Mouse (Mus musculus) hindbrain, embryonic 15.5 days (tissue): Measurements from ENCODE around the gene Gm10401. TPM values are rescaled to one million over a fixed set of nuclear protein-coding genes. Genes with fewer than 3 reads are reported as not detected.
"Not testable (repeated sequence)": the region's sequence is repeated elsewhere in the genome, so short reads cannot be mapped to it uniquely, and the experiment has no call there.

ENCODE experiments used
- ATAC-seq: fragments of 200-750 bp; cut with Nextera tagmentation; 2 replicates; pipeline ENCODE4 v1.8.0; 2017; ENCODE audit warnings: low read depth, moderate number of reproducible peaks, moderate TSS enrichment; ENCODE audit not compliant: low FRiP score
- H3K27ac ChIP-seq: fragments of 300-500 bp; sonication (generic); replicated peaks from 2 replicates; pipeline ENCODE4 v1.5.1; 2015; ENCODE audit warnings: mild to moderate bottlenecking, inconsistent platforms
- H3K27me3 ChIP-seq: fragments of 300-500 bp; sonication (generic); 2 replicates; pipeline ENCODE4 v1.6.1; 2015; ENCODE audit warnings: control low read depth, inconsistent platforms
- H3K36me3 ChIP-seq: fragments of 300-500 bp; sonication (generic); 2 replicates; pipeline ENCODE4 v1.6.1; 2015; ENCODE audit warnings: control low read depth, inconsistent platforms
- H3K4me1 ChIP-seq: fragments of 300-500 bp; sonication (generic); replicated peaks from 2 replicates; pipeline ENCODE4 v1.6.1; 2015; ENCODE audit warnings: control low read depth, inconsistent platforms
- H3K4me2 ChIP-seq: fragments of 300-500 bp; sonication (generic); 2 replicates; pipeline ENCODE4 v1.6.1; 2015; ENCODE audit warnings: moderate library complexity, mild to moderate bottlenecking, inconsistent platforms
- H3K4me3 ChIP-seq: fragments of 300-500 bp; sonication (generic); 2 replicates; pipeline ENCODE4 v1.5.1; 2015; ENCODE audit warnings: mild to moderate bottlenecking, inconsistent platforms
- H3K9ac ChIP-seq: fragments of 300-500 bp; sonication (generic); 2 replicates; pipeline ENCODE4 v1.6.1; 2015; ENCODE audit warnings: inconsistent platforms
- H3K9me3 ChIP-seq: fragments of 300-500 bp; sonication (generic); 2 replicates; pipeline ENCODE4 v1.6.1; 2016; ENCODE audit warnings: control low read depth, inconsistent platforms
- WGBS: fragments of 180-500 bp; shearing (Covaris S2); methylation state at CpG from one replicate; pipeline ENCODE4 v1.1.7; 2015; 5-methylcytosine and 5-hydroxymethylcytosine counted together
- polyA plus RNA-seq: library from polyadenylated mRNA; unstranded; fragments of >200 nt; fragmentation: Nextera tagmentation; extraction: Ambion mirVana; gene quantifications from 2 replicates; pipeline ENCODE4 v1.2.1, GENCODE M21; 2015

Gene Gm10401
- polyA plus RNA-seq, 1 experiment from 2014 or later = 39.3 TPM

DNA sequence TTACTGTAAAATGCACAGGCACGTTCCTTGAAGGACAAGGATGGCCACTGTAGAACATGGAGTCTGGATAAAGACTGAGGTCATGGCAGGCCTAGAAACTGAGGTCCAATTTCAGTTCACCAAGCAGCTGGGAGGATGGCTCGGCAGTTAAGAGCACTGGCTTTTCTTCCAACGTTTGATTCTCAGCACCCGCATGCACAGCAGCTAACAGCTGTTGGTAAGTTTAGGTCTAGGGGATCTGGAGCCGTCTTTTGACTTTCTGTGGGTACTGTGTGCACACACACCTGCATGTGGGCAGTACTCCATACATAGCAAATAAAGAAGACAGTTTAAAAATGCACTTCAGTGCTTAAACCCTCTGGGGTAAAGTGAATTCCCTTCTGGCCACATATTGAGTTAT lies 16.5 kb downstream of the Gm10401 start:
- Histone ChIP-seq H3K9me3 (no peaks in the 10 kb centered on the region), H3K4me1 (no peaks in the 10 kb centered on the region), H3K4me2 (no peak overlapping the region), H3K27ac (no peak overlapping the region), H3K9ac (no peak overlapping the region), H3K4me3 (no peak overlapping the region), H3K27me3 (no peaks in the 10 kb centered on the region), H3K36me3 (peaks cover 36% of the 10 kb centered on the region)
- 88% methylated on average over 5 of the region's 5 CpGs for WGBS
- ATAC-seq = no peak

- WGBS = 62% methylated on average over 5 of the region's 5 CpGs
- no peak overlapping the region for H3K4me3 ChIP-seq
- 0 out of 2 replicates have a peak, but pooled peaks cover 6% of the 10 kb centered on the region for H3K4me1 ChIP-seq
- no peaks in the 10 kb centered on the region for H3K9me3 ChIP-seq
- no peak overlapping the region for H3K27ac ChIP-seq
- ATAC-seq = no peak
- peaks cover 5% of the 10 kb centered on the region; the same call in 1 of the 2 replicates for H3K36me3 ChIP-seq
- H3K27me3 ChIP-seq = no peaks in the 10 kb centered on the region
- no peak overlapping the region for H3K9ac ChIP-seq
- H3K4me2 ChIP-seq = no peak overlapping the region
Measured at GRCm38 (mm10) chr5:115076144-115076901, 21.8 kb downstream of the Gm10401 start.

DNA sequence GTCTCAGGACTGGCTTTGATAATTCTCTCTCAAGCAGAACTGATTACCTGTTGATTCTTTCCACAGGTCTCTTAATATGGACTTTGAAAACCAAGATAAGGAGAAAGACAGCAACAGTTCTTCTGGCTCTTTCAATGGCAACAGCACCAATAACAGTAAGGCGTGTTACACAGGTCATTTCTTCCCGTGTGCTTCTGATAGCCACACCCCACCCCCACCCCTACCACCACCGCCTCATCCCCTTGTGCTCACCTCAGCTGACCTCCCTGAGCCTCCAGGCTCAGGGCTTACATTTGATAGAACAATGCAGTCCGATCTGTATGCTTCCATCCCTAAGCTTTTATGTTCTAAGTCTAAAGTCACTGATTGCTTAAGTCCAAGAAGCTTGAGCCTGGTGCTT lies 23.3 kb downstream of the Gm10401 start:
- no peak overlapping the region for H3K4me3 ChIP-seq
- ATAC-seq = no peak
- H3K9ac ChIP-seq = no peak overlapping the region
- no peak overlapping the region for H3K27ac ChIP-seq
- peaks cover 4% of the 10 kb centered on the region; the same call in 1 of the 2 replicates for H3K36me3 ChIP-seq
- WGBS = 94% methylated on average over 4 of the region's 4 CpGs
- H3K4me2 ChIP-seq = no peak overlapping the region
- H3K4me1 ChIP-seq = 0 out of 2 replicates have a peak, but pooled peaks cover 9% of the 10 kb centered on the region
- H3K9me3 ChIP-seq = no peaks in the 10 kb centered on the region
- H3K27me3 ChIP-seq = no peaks in the 10 kb centered on the region

DNA sequence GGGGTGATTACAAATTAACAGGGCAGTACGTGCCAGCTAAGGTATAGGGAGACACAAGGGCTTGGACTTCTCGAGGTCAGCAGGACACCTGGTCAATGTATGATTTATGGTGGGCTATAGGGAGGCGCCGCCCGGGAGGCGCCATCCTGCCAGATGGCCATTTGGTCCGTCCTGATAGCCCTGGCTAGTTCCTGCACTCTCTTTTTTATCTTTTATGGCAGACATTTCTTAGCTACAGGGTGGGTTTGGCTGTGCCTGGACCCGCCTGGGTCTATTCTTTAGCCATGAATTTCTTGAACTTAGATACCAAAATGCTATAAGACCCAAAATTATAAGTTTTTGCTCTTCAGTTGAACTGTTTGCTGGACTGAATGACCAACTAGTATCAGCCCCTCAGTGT lies 24.8 kb downstream of the Gm10401 start:
- not testable (repeated sequence) for H3K27ac ChIP-seq, H3K9ac ChIP-seq, H3K4me3 ChIP-seq, H3K27me3 ChIP-seq, H3K36me3 ChIP-seq, H3K9me3 ChIP-seq, ATAC-seq, H3K4me2 ChIP-seq
- 70% methylated on average over 8 of the region's 8 CpGs for WGBS
- 0 out of 2 replicates have a peak, but pooled peaks cover 12% of the 10 kb centered on the region for H3K4me1 ChIP-seq

- Histone ChIP-seq H3K27ac (no peak overlapping the region), H3K9me3 (no peaks in the 10 kb centered on the region), H3K4me1 (peaks cover 12% of the 10 kb centered on the region; the same call in 1 of the 2 replicates), H3K36me3 (peaks cover 4% of the 10 kb centered on the region; the same call in 1 of the 2 replicates), H3K4me3 (no peak overlapping the region), H3K9ac (no peak overlapping the region), H3K27me3 (no peaks in the 10 kb centered on the region), H3K4me2 (no peak overlapping the region)
- ATAC-seq = no peak
- WGBS = 88% methylated on average over 7 of the region's 7 CpGs
Measured at GRCm38 (mm10) chr5:115072143-115072542, 26.0 kb downstream of the Gm10401 start.

GRCm38 (mm10) chr5:115071096-115071901 lies 26.8 kb downstream of the Gm10401 start:
- no peak overlapping the region for H3K27ac ChIP-seq
- H3K9me3 ChIP-seq = no peaks in the 10 kb centered on the region
- no peak overlapping the region for H3K9ac ChIP-seq
- no peak overlapping the region for H3K4me3 ChIP-seq
- H3K4me2 ChIP-seq = no peak overlapping the region
- H3K4me1 ChIP-seq = peaks cover 12% of the 10 kb centered on the region; the same call in 1 of the 2 replicates
- ATAC-seq = no peak
- WGBS = 89% methylated on average over 11 of the region's 11 CpGs
- peaks cover 4% of the 10 kb centered on the region; the same call in 1 of the 2 replicates for H3K36me3 ChIP-seq
- no peaks in the 10 kb centered on the region for H3K27me3 ChIP-seq

- Histone ChIP-seq H3K9ac (no peak overlapping the region), H3K4me3 (no peak overlapping the region), H3K27ac (no peak overlapping the region), H3K4me2 (no peak overlapping the region), H3K36me3 (peaks cover 4% of the 10 kb centered on the region; the same call in 1 of the 2 replicates), H3K9me3 (no peaks in the 10 kb centered on the region), H3K27me3 (no peaks in the 10 kb centered on the region), H3K4me1 (peaks cover 12% of the 10 kb centered on the region; the same call in 1 of the 2 replicates)
- WGBS = 100% methylated on average over 2 of the region's 2 CpGs
- ATAC-seq = no peak
Measured at GRCm38 (mm10) chr5:115070457-115070856, 27.6 kb downstream of the Gm10401 start.

DNA sequence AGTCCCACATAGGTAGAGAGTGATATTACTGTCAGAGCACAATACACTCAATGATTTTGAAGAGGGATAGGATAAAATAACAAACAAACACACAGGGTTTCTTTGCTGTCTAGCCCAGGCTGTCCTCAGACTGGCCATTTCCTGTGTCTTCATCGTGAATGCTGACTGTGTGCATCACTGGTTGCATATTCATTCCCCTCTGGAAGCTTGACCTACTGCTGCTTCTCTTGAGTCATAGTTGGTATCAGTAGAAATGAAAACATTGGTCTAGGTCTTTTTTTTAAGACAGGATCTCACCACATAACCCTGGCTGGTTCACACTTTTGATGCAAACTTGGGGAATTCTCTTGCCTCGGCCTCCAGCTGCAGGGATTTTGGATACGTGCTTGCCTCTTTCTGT lies 28.5 kb downstream of the Gm10401 start:
- 88% methylated on average over 3 of the region's 3 CpGs for WGBS
- no peak overlapping the region for H3K4me3 ChIP-seq

GRCm38 (mm10) chr5:115068671-115069421 lies 29.2 kb downstream of the Gm10401 start:
- no peak overlapping the region for H3K4me2 ChIP-seq
- no peak for ATAC-seq
- peaks cover 12% of the 10 kb centered on the region; the same call in 1 of the 2 replicates for H3K4me1 ChIP-seq
- no peak overlapping the region for H3K4me3 ChIP-seq
- no peaks in the 10 kb centered on the region for H3K9me3 ChIP-seq
- H3K36me3 ChIP-seq = peaks cover 5% of the 10 kb centered on the region; the same call in 1 of the 2 replicates
- WGBS = 95% methylated on average over 11 of the region's 11 CpGs
- no peak overlapping the region for H3K27ac ChIP-seq
- no peaks in the 10 kb centered on the region for H3K27me3 ChIP-seq
- no peak overlapping the region for H3K9ac ChIP-seq

More for the DNA sequence above, 28.5 kb downstream of the Gm10401 start:
- H3K9ac ChIP-seq = no peak overlapping the region
- no peaks in the 10 kb centered on the region for H3K9me3 ChIP-seq
- H3K27ac ChIP-seq = no peak overlapping the region
- H3K36me3 ChIP-seq = no peaks in the 10 kb centered on the region
- no peak overlapping the region for H3K4me2 ChIP-seq
- H3K4me1 ChIP-seq = peaks cover 12% of the 10 kb centered on the region; the same call in 1 of the 2 replicates
- no peaks in the 10 kb centered on the region for H3K27me3 ChIP-seq
- no peak for ATAC-seq

DNA sequence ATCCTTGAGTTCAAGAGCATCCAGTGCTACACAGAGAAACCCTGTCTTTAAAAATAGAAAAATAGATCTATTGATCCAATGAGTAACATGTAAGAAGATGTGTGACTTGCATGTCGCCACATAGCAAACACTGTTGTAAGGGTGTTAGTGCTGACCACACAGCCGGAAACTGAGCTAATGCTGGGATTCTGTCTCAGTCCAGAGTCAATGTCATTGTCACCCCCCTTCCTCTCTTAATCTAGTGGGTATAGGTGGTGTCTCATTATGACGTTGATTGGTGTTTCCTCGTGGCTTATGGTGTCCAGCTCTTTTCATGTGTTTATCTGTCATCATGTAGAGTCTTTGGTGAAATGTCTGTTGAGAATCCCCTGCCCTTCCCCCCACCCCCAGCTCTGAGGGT lies 31.9 kb downstream of the Gm10401 start:
- H3K9ac ChIP-seq = no peak overlapping the region
- WGBS = 79% methylated on average over 4 of the region's 4 CpGs
- peaks cover 7% of the 10 kb centered on the region; the same call in 1 of the 2 replicates for H3K4me1 ChIP-seq
- no peak overlapping the region for H3K27ac ChIP-seq
- no peak overlapping the region for H3K4me3 ChIP-seq
- no peaks in the 10 kb centered on the region for H3K9me3 ChIP-seq
- H3K36me3 ChIP-seq = peaks cover 5% of the 10 kb centered on the region; the same call in 1 of the 2 replicates
- H3K27me3 ChIP-seq = no peaks in the 10 kb centered on the region
- ATAC-seq = no peak
- H3K4me2 ChIP-seq = no peak overlapping the region

DNA sequence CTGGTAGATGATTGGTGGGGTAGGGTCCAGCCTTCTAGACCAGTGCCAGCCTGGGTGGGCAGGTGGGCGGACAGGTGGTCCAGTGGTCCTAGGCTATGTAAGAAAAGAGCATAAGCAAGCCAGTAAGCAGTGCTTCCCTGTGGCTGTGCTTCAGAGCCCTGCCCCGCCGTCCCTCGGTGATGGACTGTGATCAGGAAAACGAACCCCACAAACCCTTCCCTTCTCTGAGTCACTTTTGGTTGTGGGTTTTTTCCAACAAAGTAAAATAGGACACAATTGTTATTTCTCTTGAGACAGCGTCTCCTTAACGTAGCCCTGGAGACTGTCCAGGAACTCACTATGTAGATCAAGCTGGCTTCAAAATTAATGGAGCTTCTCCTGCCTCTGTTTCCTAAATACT lies 34.7 kb downstream of the Gm10401 start:
- 92% methylated on average over 7 of the region's 7 CpGs for WGBS
- no peaks in the 10 kb centered on the region for H3K9me3 ChIP-seq
- H3K4me3 ChIP-seq = no peak overlapping the region
- H3K4me1 ChIP-seq = no peaks in the 10 kb centered on the region; the same call in 1 of the 2 replicates
- H3K4me2 ChIP-seq = no peak overlapping the region
- H3K27me3 ChIP-seq = no peaks in the 10 kb centered on the region
- peaks cover 5% of the 10 kb centered on the region; the same call in 1 of the 2 replicates for H3K36me3 ChIP-seq
- H3K27ac ChIP-seq = no peak overlapping the region
- ATAC-seq = no peak
- H3K9ac ChIP-seq = no peak overlapping the region
